Mouse (Mus musculus): Measurements from ENCODE around the gene Gns.

Gene Gns

DNA sequence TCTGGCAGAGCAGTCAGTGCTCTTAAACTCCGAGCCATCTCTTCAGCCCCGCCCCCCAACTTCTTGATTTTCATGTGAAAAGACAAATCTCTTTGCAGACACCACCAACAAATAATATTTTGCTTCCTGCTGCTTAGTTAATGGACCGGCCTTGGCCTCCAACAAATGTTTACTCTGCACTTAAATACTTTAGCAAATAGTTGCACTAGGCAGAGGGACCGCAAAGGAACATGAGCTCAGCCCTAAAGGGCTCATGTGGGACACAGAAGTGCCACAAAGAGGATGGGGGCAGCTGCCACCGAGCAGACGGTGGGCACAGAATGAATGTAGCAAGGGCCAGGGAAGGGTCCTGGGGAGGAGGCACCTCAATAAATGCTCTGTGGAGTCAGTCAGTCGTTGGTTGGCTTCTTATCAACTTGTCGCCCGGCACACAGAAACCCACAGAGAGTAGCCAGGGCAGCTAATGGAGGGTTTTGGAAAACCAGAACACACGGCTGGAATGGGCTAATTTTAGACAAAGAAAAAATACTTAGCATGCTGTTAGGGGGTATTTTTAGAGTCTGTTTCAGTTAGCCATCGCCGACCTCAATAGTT, 67.2 kb downstream of the Gns start:
- DNase-seq, result no peak

- no peak for DNase-seq
These were observed 67.9 kb downstream of the Gns start for GRCm38 (mm10) chr10:121432635-121433280.

- no peak for DNase-seq
These were observed 69.7 kb downstream of the Gns start for GRCm38 (mm10) chr10:121434441-121435103.

DNA sequence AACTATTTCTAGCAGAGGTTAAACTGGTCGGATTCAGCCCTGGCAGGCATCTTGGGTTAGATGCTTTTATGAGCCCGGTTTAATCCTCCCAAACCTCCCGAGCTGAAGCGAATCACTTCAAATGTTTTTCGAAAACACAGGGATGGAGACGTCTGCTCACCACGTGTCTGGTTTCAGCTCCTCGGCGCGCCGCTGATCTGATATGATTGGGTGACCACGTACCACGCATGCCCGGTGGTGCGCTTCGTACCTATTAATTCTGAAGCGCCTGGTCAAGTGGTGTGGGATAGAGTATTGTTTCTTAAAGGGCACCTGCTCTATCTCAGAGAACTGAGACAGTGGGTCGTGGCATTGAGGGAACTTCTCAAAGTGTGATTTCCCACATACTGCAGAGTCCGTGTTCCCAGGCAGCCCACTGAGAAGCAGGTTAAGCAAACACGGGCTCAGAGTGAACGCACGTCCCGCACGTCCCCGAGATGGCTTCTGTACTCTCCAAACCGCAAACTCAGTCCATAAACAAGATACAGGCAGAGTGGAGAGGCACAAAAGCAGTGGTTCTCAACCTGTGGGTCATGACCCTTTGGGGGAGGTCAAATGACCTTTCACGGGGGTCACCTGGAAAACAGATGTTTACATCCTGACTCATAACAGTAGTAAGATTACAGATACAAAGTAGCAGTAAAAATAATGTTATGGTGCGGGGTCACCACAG, 70.8 kb downstream of the Gns start:
- DNase-seq, result peak; percentile 68

DNA sequence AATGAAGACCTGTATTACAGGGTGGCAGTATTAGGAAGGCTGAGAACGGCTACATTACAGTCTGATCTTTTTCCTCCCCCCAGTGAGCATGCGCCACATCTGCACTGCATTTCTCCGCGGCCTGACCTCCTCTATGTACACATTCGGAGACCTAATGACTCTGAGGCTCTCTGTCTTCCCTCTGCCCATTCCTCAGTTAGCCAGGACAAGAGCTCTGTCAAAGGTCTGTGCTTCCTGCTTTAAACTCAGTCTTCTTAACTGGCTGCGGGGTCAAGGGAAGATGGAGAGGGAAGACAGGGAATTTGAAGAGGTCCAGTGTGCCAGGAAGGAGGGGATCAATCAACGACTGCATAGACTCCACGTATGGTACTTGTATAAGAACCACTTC, 71.4 kb downstream of the Gns start:
- no peak for DNase-seq

DNA sequence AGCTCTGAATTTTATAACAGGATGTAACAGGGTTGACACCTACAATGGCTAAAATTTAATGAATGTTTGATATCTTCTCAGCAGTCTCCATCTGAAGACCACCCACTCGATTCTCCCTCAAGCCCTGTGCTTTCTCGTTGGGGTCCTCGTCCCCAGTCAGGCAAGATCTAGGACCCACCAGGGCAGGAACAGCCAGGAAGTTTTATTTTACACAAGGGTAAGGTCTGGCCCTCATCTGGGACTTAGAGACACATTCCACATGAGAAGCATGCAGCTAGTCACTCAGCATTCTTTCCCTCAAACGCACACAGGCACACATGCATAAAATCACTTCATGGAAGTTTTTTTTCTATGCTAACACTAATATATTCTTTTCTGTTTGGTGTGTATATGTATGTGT, 71.8 kb downstream of the Gns start:
- no peak for DNase-seq

DNA sequence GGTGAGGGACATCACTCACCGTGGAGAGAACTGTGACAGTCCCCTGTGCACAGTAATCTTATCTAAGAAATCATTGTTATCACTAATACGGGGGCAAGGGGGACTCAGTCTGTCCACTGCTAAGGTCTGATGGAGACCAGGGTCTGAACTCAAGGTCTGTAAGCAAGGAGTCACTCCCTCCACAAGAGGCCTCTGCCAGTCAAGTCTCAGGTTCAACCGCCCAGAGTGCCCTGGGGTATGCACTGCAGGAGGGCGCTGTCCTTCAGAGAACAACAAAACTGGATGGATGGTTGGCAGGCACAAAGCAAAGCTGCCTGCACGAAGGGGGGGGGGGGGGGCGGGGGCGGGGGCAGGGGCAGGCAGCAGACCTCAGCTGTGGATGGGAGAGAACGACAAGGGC, 73.2 kb downstream of the Gns start:
- no peak for DNase-seq

DNA sequence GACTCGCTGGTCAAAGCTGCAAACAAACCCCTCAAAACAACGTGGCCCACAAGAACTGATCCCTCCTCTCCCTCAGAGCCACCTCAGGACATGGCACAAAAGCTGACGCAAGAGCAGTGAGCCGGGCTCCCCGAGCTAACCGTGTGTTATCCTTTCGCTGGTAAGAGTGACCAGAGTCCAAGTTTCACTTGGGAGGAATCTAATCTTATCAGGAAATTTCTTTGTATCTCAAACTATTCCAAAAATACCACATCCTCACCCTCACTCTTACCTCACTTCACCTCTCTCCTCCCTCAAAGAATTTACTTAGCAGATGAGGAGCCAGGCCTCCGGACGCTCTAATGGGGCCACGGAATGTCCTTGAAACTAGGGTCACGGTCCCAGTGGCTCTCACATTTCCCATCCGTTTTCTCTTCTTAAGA, 74.4 kb downstream of the Gns start:
- no peak for DNase-seq

DNA sequence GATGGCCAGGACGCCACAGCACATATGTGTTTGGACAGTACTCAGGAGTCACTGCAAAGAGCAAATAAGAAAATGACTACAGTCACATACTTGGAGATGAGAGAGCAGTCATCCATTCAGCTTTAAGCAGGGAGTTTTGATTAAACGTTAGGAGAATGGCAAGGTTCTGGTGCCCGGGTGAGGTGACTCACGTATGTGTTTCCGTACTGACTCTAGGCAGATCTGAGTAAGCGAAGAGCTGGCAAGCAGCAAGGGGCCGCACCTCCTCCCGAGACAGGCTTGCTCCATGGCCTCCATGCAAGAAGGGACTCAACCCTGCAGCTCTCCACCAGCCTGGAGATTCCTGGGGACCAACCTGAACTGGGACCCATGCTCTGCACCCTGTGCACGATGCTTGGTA, 78.9 kb downstream of the Gns start:
- no peak for DNase-seq

GRCm38 (mm10) chr10:121444198-121444597, 79.3 kb downstream of the Gns start:
- no peak for DNase-seq

GRCm38 (mm10) chr10:121445808-121446207, 80.9 kb downstream of the Gns start:
- no peak for DNase-seq
